ENCODE assay signal across 7 mouse cellular contexts in the genomic region with DNA sequence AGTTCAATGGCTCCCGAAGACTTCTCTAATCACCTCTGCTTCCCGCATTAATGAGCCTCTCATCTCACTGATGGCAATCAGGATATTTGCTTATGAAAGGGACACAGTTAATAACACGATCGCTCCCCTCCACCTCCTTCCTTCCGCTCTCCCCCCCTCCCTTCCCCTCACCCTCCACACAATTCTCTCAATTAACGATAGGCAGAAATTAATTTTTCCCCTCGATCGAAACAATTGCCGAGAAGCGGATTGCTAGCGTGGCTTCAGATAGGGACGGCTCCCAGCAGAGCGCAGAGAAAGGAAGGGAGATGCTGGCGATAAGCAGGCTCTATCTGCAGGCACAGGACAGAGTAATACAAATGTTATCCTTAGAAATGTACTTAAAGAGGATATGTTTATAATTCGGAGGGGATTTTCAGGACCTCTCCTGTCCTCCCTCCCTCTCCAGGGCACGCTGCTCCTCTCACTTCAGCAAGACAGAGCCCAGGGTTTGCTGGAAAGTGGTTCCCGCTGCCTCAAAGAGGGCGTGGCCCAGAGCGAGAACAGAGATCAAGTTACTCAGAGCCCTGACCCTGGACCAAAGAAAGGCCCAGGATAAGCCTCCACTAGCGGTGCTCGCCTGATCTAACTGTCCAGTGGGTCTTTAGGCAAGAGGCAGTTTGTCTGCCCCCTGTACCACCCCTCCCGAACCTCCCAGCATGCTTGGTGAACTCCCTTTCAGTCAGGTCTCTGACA. TPM values are rescaled to one million over a fixed set of nuclear protein-coding genes. Genes with fewer than 3 reads are reported as not detected.
A peak's percentile ranks its signal among the peaks of the same experiment; 100 is the strongest.
DNase-seq lines count a peak whose midpoint lies in the region; ATAC-seq and TF ChIP-seq lines count a peak whose summit lies in the region.

No protein-coding gene starts in this region.

- no peak for TF ChIP-seq CTCF in liver, embryonic 14.5 days (IDR thresholded peaks at IDR 0.05; ENCODE audit: low read depth)

- ATAC-seq in forebrain, embryonic 13.5 days = peak; percentile 36; the same call in 1 of the 2 replicates
- no peak for ATAC-seq in liver, embryonic 14.5 days (ENCODE audit: insufficient read depth)
- no peak for ATAC-seq in megakaryocyte-erythroid progenitor cell, adult 5-6 weeks (replicated peaks; ENCODE audit: low FRiP score, low TSS enrichment, poor library complexity, severe bottlenecking)

- peak overlapping the region; percentile 31 for H3K4me3 ChIP-seq in forebrain, embryonic 13.5 days
- peak overlapping the region in 1 of 2 experiments; percentile 6; a peak in 1 of 4 replicates for H3K4me3 ChIP-seq in liver, embryonic 14.5 days (ENCODE audit: insufficient read depth in 1 of 2, low read depth in 2 of 2, low read length in 2 of 2)

- H3K4me2 ChIP-seq in forebrain, embryonic 13.5 days = peak overlapping the region; percentile 61
- peak overlapping the region; percentile 47 for H3K4me2 ChIP-seq in liver, embryonic 14.5 days (ENCODE audit: low read depth)

- under 1% methylated on average over 22 of the region's 22 CpGs for WGBS in forebrain, embryonic 13.5 days
- 2% methylated on average over 22 of the region's 22 CpGs for WGBS in liver, embryonic 14.5 days (ENCODE audit: insufficient replicate concordance)

- peaks cover 41% of the 10 kb centered on the region for H3K27me3 ChIP-seq in forebrain, embryonic 13.5 days
- peaks cover 57% of the 10 kb centered on the region for H3K27me3 ChIP-seq in liver, embryonic 14.5 days (ENCODE audit: control insufficient read depth, insufficient read depth, low read length)

- peak overlapping the region; percentile 48 for H3K27ac ChIP-seq in forebrain, embryonic 13.5 days
- no peak overlapping the region for H3K27ac ChIP-seq in liver, embryonic 14.5 days

- H3K4me1 ChIP-seq in forebrain, embryonic 13.5 days = peaks cover 56% of the 10 kb centered on the region
- peaks cover 13 to 21% of the 10 kb centered on the region in 2 experiments for H3K4me1 ChIP-seq in liver, embryonic 14.5 days (replicated peaks; ENCODE audit: control insufficient read depth in 2 of 2, insufficient read depth in 2 of 2, low read length in 1 of 2)

- no peaks in the 10 kb centered on the region for H3K36me3 ChIP-seq in forebrain, embryonic 13.5 days (ENCODE audit: poor library complexity, severe bottlenecking)
- no peaks in the 10 kb centered on the region for H3K36me3 ChIP-seq in liver, embryonic 14.5 days (replicated peaks; ENCODE audit: control insufficient read depth, insufficient read depth, low read depth)

- no peak for TF ChIP-seq EP300 in liver, embryonic 14.5 days (IDR thresholded peaks at IDR 0.05; ENCODE audit: low read depth)

- peak overlapping the region; percentile 64 for H3K9ac ChIP-seq in forebrain, embryonic 13.5 days
- no peak overlapping the region for H3K9ac ChIP-seq in liver, embryonic 14.5 days (replicated peaks)

- H3K9me3 ChIP-seq in forebrain, embryonic 13.5 days (replicated peaks) = no peaks in the 10 kb centered on the region
- H3K9me3 ChIP-seq in liver, embryonic 14.5 days (ENCODE audit: control insufficient read depth, low read length) = no peaks in the 10 kb centered on the region

- peak; percentile 2 for DNase-seq in ovary, postnatal 14 days (ENCODE audit: low spot score)
- DNase-seq in ovary, adult 18-20 months (ENCODE audit: low spot score) = no peak
- no peak for DNase-seq in liver, embryonic 14.5 days (ENCODE audit: low read depth in 3 of 3, low spot score in 3 of 3)
- peak; percentile 53 for DNase-seq in yolk sac, embryonic 10.5 days (ENCODE audit: low spot score)
- no peak for DNase-seq in spleen, adult 12 weeks (ENCODE audit: low spot score)

RNA-seq across cellular contexts. Expression of a gene that starts 24.8 kb away (rescaled TPM):
- polyA plus RNA-seq in forebrain, embryonic 13.5 days (2015; fragmentation: Nextera tagmentation; extraction: Ambion mirVana) = 22.6 and 24.1 TPM in 2 replicates
- polyA plus RNA-seq in liver, embryonic 14.5 days (2012; rRNA removed) = 3.3 and 4.1 TPM in 2 replicates
- polyA plus RNA-seq in liver, embryonic 14.5 days (2014; fragmentation: Nextera tagmentation; extraction: Ambion mirVana) = 4.2 and 4.4 TPM in 2 replicates
- total RNA-seq in megakaryocyte-erythroid progenitor cell, adult 5-6 weeks (2014; fragmentation: Nextera tagmentation) = 16.1 and 24.5 TPM in 2 replicates
- 21.9 and 24.0 TPM in 2 replicates for total RNA-seq in megakaryocyte-erythroid progenitor cell, adult 5-6 weeks (2017)

Comparison
In these comparisons a context has a peak if more than half of its experiments do, and no peak if none do; other contexts are left out.
1. DNase-seq: peak in ovary, postnatal 14 days (single experiment) and yolk sac, embryonic 10.5 days (single experiment); none in ovary, adult 18-20 months (single experiment), liver, embryonic 14.5 days (0 of 3) and spleen, adult 12 weeks (single experiment).